Mouse (Mus musculus) small intestine, adult 2 months (tissue): Measurements from ENCODE around the gene Folr2.

ENCODE experiments used
- CTCF ChIP-seq: fragments of 200-500 bp; IDR thresholded peaks from 2 replicates; pipeline ENCODE4 v1.5.1; 2012; ENCODE audit warnings: low read depth, mild to moderate bottlenecking, control low read depth, inconsistent platforms, low read length, moderate library complexity, mixed read lengths; ENCODE audit not compliant: insufficient replicate concordance, insufficient read length; ENCODE audit errors: extremely low read depth
- POLR2A ChIP-seq: fragments of 200-500 bp; IDR thresholded peaks from 2 replicates; pipeline ENCODE4 v1.6.1; 2012; ENCODE audit warnings: low read depth, mild to moderate bottlenecking, control low read depth, inconsistent platforms, low read length, moderate library complexity

DNA sequence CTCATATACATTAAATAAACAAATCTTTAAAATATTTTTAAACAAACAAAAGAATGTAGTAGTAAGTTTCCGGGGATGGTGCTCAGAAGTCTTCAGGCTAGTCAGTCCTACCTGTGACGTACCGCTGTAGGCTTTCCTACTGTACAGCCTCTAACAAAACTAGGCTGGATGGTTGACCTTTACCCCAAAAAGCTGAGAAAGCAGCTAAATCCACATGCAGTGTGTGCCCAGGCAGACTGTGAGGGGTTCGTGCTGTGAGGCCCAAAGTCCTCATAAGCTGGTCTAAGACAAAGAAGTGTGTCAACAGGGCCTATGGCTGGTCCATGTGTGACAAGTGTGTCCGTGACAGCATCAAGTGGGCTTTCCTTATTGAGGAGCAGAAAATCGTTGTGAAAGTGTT is 4.1 kb downstream of the Folr2 start:
- TF ChIP-seq CTCF (no peak), POLR2A (no peak)
